Mouse (Mus musculus) forebrain, embryonic 11.5 days (tissue): ENCODE results near the gene Adgrl2. TPM values are rescaled to one million over a fixed set of nuclear protein-coding genes. Genes with fewer than 3 reads are reported as not detected.

Experiments used
- ATAC-seq: fragments of 200-750 bp; cut with Nextera tagmentation; replicated peaks from 2 replicates; pipeline ENCODE4 v1.8.0; 2017; ENCODE audit warnings: moderate TSS enrichment; ENCODE audit not compliant: low FRiP score
- DNase-seq: peaks from one replicate; pipeline ENCODE4 v3.0.0-alpha.2; 2017; ENCODE audit warnings: low spot score
- H3K27ac ChIP-seq: fragments of 300-500 bp; sonication (generic); 2 replicates; pipeline ENCODE4 v1.5.1; 2014; ENCODE audit warnings: low read depth, low read length
- H3K27me3 ChIP-seq: fragments of 300-500 bp; sonication (generic); 2 replicates; pipeline ENCODE4 v1.6.1; 2014; ENCODE audit warnings: mild to moderate bottlenecking, low read length, mixed read lengths; ENCODE audit not compliant: control insufficient read depth, insufficient read depth
- H3K36me3 ChIP-seq: fragments of 300-500 bp; sonication (generic); 2 replicates; pipeline ENCODE4 v1.6.1; 2014; ENCODE audit warnings: mild to moderate bottlenecking, low read length, moderate library complexity, mixed read lengths; ENCODE audit not compliant: control insufficient read depth, insufficient read depth
- H3K4me1 ChIP-seq: fragments of 300-500 bp; sonication (generic); replicated peaks from 2 replicates; pipeline ENCODE4 v1.6.1; 2014; ENCODE audit warnings: low read length, mixed read lengths; ENCODE audit not compliant: control insufficient read depth, insufficient read depth
- H3K4me2 ChIP-seq: fragments of 300-500 bp; sonication (generic); 2 replicates; pipeline ENCODE4 v1.6.1; 2014; ENCODE audit warnings: low read depth, mild to moderate bottlenecking, low read length, moderate library complexity, mixed read lengths; ENCODE audit not compliant: severe bottlenecking
- H3K4me3 ChIP-seq: fragments of 300-500 bp; sonication (generic); 2 replicates; pipeline ENCODE4 v1.5.1; 2014; ENCODE audit warnings: low read depth, low read length
- H3K9ac ChIP-seq: fragments of 300-500 bp; sonication (generic); 2 replicates; pipeline ENCODE4 v1.6.1; 2014; ENCODE audit warnings: low read length
- H3K9me3 ChIP-seq: fragments of 300-500 bp; sonication (generic); 2 replicates; pipeline ENCODE4 v1.6.1; 2016; ENCODE audit warnings: low read length, mixed read lengths; ENCODE audit not compliant: control insufficient read depth
- WGBS: fragments of 180-500 bp; shearing (Covaris S2); extraction: QIAGEN DNeasy Blood & Tissue Kit; methylation state at CpG from one replicate; pipeline ENCODE4 v1.1.7; 2014; 5-methylcytosine and 5-hydroxymethylcytosine counted together
- polyA plus RNA-seq: library from polyadenylated mRNA; unstranded; fragments of >200 nt; fragmentation: Nextera tagmentation; extraction: Ambion mirVana; gene quantifications from 2 replicates; pipeline ENCODE4 v1.2.1, GENCODE M21; 2014

Gene Adgrl2
- polyA plus RNA-seq, 1 experiment from 2014 or later, result 112 TPM

GRCm38 (mm10) chr3:148833070-148833769 is 157.1 kb downstream of the Adgrl2 start:
- no peak overlapping the region for H3K27ac ChIP-seq
- no peak for DNase-seq
- no peaks in the 10 kb centered on the region for H3K9me3 ChIP-seq
- no peaks in the 10 kb centered on the region for H3K4me1 ChIP-seq
- no peak overlapping the region for H3K9ac ChIP-seq
- no peaks in the 10 kb centered on the region for H3K27me3 ChIP-seq
- no peak overlapping the region for H3K4me2 ChIP-seq
- WGBS, result 93% methylated on average over 20 of the region's 20 CpGs
- no peak for ATAC-seq
- H3K36me3 ChIP-seq, result peaks cover 13% of the 10 kb centered on the region
- H3K4me3 ChIP-seq, result no peak overlapping the region

GRCm38 (mm10) chr3:148832001-148832400 is 158.4 kb downstream of the Adgrl2 start:
- H3K27ac ChIP-seq, result no peak overlapping the region
- no peak for ATAC-seq
- no peak overlapping the region for H3K4me2 ChIP-seq
- peaks cover 8% of the 10 kb centered on the region; the same call in 1 of the 2 replicates for H3K36me3 ChIP-seq
- no peaks in the 10 kb centered on the region for H3K27me3 ChIP-seq
- no peak overlapping the region for H3K9ac ChIP-seq
- DNase-seq, result no peak
- H3K4me1 ChIP-seq, result no peaks in the 10 kb centered on the region
- WGBS, result 80% methylated on average over 4 of the region's 4 CpGs
- no peaks in the 10 kb centered on the region for H3K9me3 ChIP-seq
- no peak overlapping the region for H3K4me3 ChIP-seq

- H3K27ac ChIP-seq, result no peak overlapping the region
- H3K36me3 ChIP-seq, result peaks cover 3% of the 10 kb centered on the region; the same call in 1 of the 2 replicates
- no peaks in the 10 kb centered on the region for H3K9me3 ChIP-seq
- H3K4me1 ChIP-seq, result no peaks in the 10 kb centered on the region
- no peak overlapping the region for H3K4me2 ChIP-seq
- DNase-seq (no peak), ATAC-seq (no peak)
- WGBS, result 85% methylated on average over 10 of the region's 10 CpGs
- H3K4me3 ChIP-seq, result no peak overlapping the region
- no peak overlapping the region for H3K9ac ChIP-seq
- H3K27me3 ChIP-seq, result no peaks in the 10 kb centered on the region
Observed at GRCm38 (mm10) chr3:148828519-148828918, 161.8 kb downstream of the Adgrl2 start.

- Histone ChIP-seq H3K9ac (no peak overlapping the region), H3K27me3 (no peaks in the 10 kb centered on the region), H3K4me1 (no peaks in the 10 kb centered on the region), H3K9me3 (no peaks in the 10 kb centered on the region), H3K36me3 (peaks cover 6% of the 10 kb centered on the region; the same call in 1 of the 2 replicates), H3K4me3 (no peak overlapping the region), H3K27ac (no peak overlapping the region), H3K4me2 (no peak overlapping the region)
- WGBS, result 98% methylated on average over 13 of the region's 13 CpGs
- DNase-seq (no peak), ATAC-seq (no peak)
Observed at GRCm38 (mm10) chr3:148823551-148823950, 166.8 kb downstream of the Adgrl2 start.

- H3K27me3 ChIP-seq, result no peaks in the 10 kb centered on the region
- H3K4me1 ChIP-seq, result no peaks in the 10 kb centered on the region
- no peak overlapping the region for H3K27ac ChIP-seq
- no peak overlapping the region for H3K9ac ChIP-seq
- WGBS, result 81% methylated on average over 6 of the region's 6 CpGs
- no peak overlapping the region for H3K4me3 ChIP-seq
- no peaks in the 10 kb centered on the region for H3K9me3 ChIP-seq
- ATAC-seq (no peak), DNase-seq (no peak)
- H3K36me3 ChIP-seq, result peaks cover 15% of the 10 kb centered on the region
- no peak overlapping the region for H3K4me2 ChIP-seq
Observed at GRCm38 (mm10) chr3:148821632-148822031, 168.7 kb downstream of the Adgrl2 start.

GRCm38 (mm10) chr3:148819323-148820046 is 170.9 kb downstream of the Adgrl2 start:
- no peaks in the 10 kb centered on the region for H3K27me3 ChIP-seq
- H3K27ac ChIP-seq, result no peak overlapping the region
- no peak overlapping the region for H3K4me3 ChIP-seq
- 91% methylated on average over 33 of the region's 33 CpGs for WGBS
- no peak for DNase-seq
- no peak overlapping the region for H3K4me2 ChIP-seq
- no peak overlapping the region for H3K9ac ChIP-seq
- H3K36me3 ChIP-seq, result peaks cover 15% of the 10 kb centered on the region
- no peaks in the 10 kb centered on the region for H3K9me3 ChIP-seq
- ATAC-seq, result no peak
- no peaks in the 10 kb centered on the region for H3K4me1 ChIP-seq

- Histone ChIP-seq H3K9me3 (no peaks in the 10 kb centered on the region), H3K4me3 (no peak overlapping the region), H3K9ac (no peak overlapping the region), H3K27ac (no peak overlapping the region), H3K4me1 (no peaks in the 10 kb centered on the region), H3K27me3 (no peaks in the 10 kb centered on the region), H3K36me3 (peaks cover 12% of the 10 kb centered on the region), H3K4me2 (no peak overlapping the region)
- DNase-seq (no peak), ATAC-seq (no peak)
- 90% methylated on average over 6 of the region's 6 CpGs for WGBS
Observed at GRCm38 (mm10) chr3:148818414-148819105, 171.8 kb downstream of the Adgrl2 start.

- 97% methylated on average over 25 of the region's 25 CpGs for WGBS
- H3K27ac ChIP-seq, result no peak overlapping the region
Observed at GRCm38 (mm10) chr3:148817491-148817890, 172.9 kb downstream of the Adgrl2 start.

More at GRCm38 (mm10) chr3:148817491-148817890, 172.9 kb downstream of the Adgrl2 start:
- H3K9ac ChIP-seq, result no peak overlapping the region
- DNase-seq (no peak), ATAC-seq (no peak)
- no peak overlapping the region for H3K4me2 ChIP-seq
- no peaks in the 10 kb centered on the region for H3K27me3 ChIP-seq
- peaks cover 11% of the 10 kb centered on the region for H3K36me3 ChIP-seq
- no peak overlapping the region for H3K4me3 ChIP-seq
- H3K4me1 ChIP-seq, result no peaks in the 10 kb centered on the region
- H3K9me3 ChIP-seq, result no peaks in the 10 kb centered on the region
